Mouse (Mus musculus) G1E (cell line): ENCODE data around the gene Gm20458. TPM values are rescaled to one million over a fixed set of nuclear protein-coding genes. Genes with fewer than 3 reads are reported as not detected.
A peak's percentile ranks its signal among the peaks of the same experiment; 100 is the strongest.

Source experiments
- ATAC-seq: 2 replicates; pipeline ENCODE4 v1.8.0; 2016; ENCODE audit warnings: mild to moderate bottlenecking; ENCODE audit not compliant: insufficient number of reproducible peaks, poor library complexity, low FRiP score, severe bottlenecking; ENCODE audit errors: extremely low read depth
- DNase-seq: peaks from one replicate; pipeline ENCODE4 v3.0.0; 2012; ENCODE audit warnings: low spot score
- H3K27me3 ChIP-seq: 2 replicates; pipeline ENCODE4 v1.6.1; 2012; ENCODE audit warnings: mild to moderate bottlenecking, low read length, inconsistent platforms; ENCODE audit not compliant: insufficient read depth
- H3K36me3 ChIP-seq: replicated peaks from 2 replicates; pipeline ENCODE3; 2012; ENCODE audit warnings: mild to moderate bottlenecking, inconsistent platforms
- H3K4me1 ChIP-seq: 2 replicates; pipeline ENCODE4 v1.6.1; 2012; ENCODE audit warnings: low read depth, low read length, inconsistent platforms, mixed read lengths; ENCODE audit not compliant: insufficient read depth
- H3K4me3 ChIP-seq: 2 replicates; pipeline ENCODE4 v1.5.1; 2012; ENCODE audit warnings: low read depth, mild to moderate bottlenecking, inconsistent platforms, low read length, moderate library complexity, mixed read lengths
- H3K9me3 ChIP-seq: replicated peaks from 2 replicates; pipeline ENCODE4 v1.6.1; 2012; ENCODE audit warnings: inconsistent platforms
- CTCF ChIP-seq: IDR thresholded peaks from 2 replicates; pipeline ENCODE4 v1.5.1; 2012; ENCODE audit warnings: low read depth, low read length, inconsistent platforms, mixed read lengths
- GATA1 ChIP-seq: IDR thresholded peaks from 2 replicates; pipeline ENCODE4 v1.6.1; 2012; ENCODE audit warnings: borderline replicate concordance, low read length, inconsistent platforms, mixed read lengths
- GATA2 ChIP-seq: IDR thresholded peaks from 2 replicates; pipeline ENCODE4 v1.6.1; 2012; ENCODE audit warnings: low read depth, low read length, inconsistent platforms, borderline replicate concordance
- POLR2AphosphoS5 ChIP-seq: IDR thresholded peaks from 2 replicates; pipeline ENCODE4 v1.6.1; 2012; ENCODE audit warnings: low read depth, low read length, inconsistent platforms; ENCODE audit not compliant: insufficient replicate concordance
- TAL1 ChIP-seq: conservative IDR thresholded peaks from 2 replicates; pipeline ENCODE4 v1.6.1; 2012; ENCODE audit warnings: low read depth, low read length, inconsistent platforms, mixed read lengths
- polyA plus RNA-seq: library from polyadenylated mRNA; stranded (reverse); fragments of >175 nt; gene quantifications from 2 replicates; pipeline ENCODE4 v1.2.3, GENCODE M21; 2012
- total RNA-seq, 2 experiments: library from RNA; stranded (forward) in 1 of 2; stranded (reverse) in 1 of 2; fragments of 200-1000 nt in 1 of 2; fragments of >200 nt in 1 of 2; fragmentation: Nextera tagmentation in 1 of 2; gene quantifications; 2 replicates each; pipeline ENCODE4 v1.2.3; 2014 to 2017

Gene Gm20458
- total and polyA plus RNA-seq, 3 experiments = 5.5 to 13.4 TPM; not detected in 1

- peak overlapping the region; percentile 64; the same call in 1 of the 2 replicates for H3K4me3 ChIP-seq
- ATAC-seq = peak; percentile 88
Measured at GRCm38 (mm10) chr2:164466787-164467186, 6.0 kb downstream of the Gm20458 start.

GRCm38 (mm10) chr2:164470254-164470653, 9.5 kb downstream of the Gm20458 start:
- H3K4me3 ChIP-seq = no peak overlapping the region
- TF ChIP-seq CTCF = peak; percentile 42; the same call in 1 of the 2 replicates
- no peak for TF ChIP-seq POLR2AphosphoS5
- TF ChIP-seq GATA2 = no peak
- H3K36me3 ChIP-seq = peaks cover 87% of the 10 kb centered on the region
- no peaks in the 10 kb centered on the region for H3K9me3 ChIP-seq
- no peak for DNase-seq
- no peaks in the 10 kb centered on the region for H3K27me3 ChIP-seq
- H3K4me1 ChIP-seq = peaks cover 55% of the 10 kb centered on the region
- ATAC-seq = no peak

More at GRCm38 (mm10) chr2:164466787-164467186, 6.0 kb downstream of the Gm20458 start:
- H3K27me3 ChIP-seq = no peaks in the 10 kb centered on the region
- TF ChIP-seq POLR2AphosphoS5 (no peak), GATA2 (no peak), CTCF (no peak), TAL1 (0 out of 2 replicates have a peak, but pooled peaks have one; percentile 27)
- DNase-seq = peak; percentile 57
- no peaks in the 10 kb centered on the region for H3K9me3 ChIP-seq
- H3K4me1 ChIP-seq = peaks cover 84% of the 10 kb centered on the region
- H3K36me3 ChIP-seq = peaks cover 88% of the 10 kb centered on the region

DNA sequence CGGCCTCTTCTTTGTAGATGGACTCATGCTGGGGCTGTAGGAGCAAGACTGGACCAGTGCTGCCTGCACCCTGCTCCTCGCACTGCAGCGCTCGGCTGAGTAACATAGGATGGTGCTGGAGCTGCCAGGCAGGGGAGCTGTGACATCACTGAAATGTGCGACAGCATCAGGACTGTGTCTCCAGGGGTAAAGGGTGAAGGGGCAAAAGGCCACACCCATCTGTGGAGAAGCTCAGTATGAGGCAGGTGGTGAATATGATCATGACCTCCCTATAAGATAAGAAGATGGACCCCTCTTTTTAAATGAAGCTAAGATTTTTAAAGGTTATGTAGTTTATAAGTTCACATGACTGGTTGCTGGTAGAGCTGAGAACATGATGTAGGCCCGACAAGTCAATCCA, 12.9 kb downstream of the Gm20458 start, which contains the start of gene Trp53tg5:
Gene Trp53tg5, minus strand, starts transcription at position 101 of the 400 bp plus-strand sequence.
- TF ChIP-seq POLR2AphosphoS5 = no peak
- TF ChIP-seq CTCF = no peak
- TF ChIP-seq GATA1 = no peak
- no peak for TF ChIP-seq GATA2
- TF ChIP-seq TAL1 = no peak
- ATAC-seq = no peak

DNA sequence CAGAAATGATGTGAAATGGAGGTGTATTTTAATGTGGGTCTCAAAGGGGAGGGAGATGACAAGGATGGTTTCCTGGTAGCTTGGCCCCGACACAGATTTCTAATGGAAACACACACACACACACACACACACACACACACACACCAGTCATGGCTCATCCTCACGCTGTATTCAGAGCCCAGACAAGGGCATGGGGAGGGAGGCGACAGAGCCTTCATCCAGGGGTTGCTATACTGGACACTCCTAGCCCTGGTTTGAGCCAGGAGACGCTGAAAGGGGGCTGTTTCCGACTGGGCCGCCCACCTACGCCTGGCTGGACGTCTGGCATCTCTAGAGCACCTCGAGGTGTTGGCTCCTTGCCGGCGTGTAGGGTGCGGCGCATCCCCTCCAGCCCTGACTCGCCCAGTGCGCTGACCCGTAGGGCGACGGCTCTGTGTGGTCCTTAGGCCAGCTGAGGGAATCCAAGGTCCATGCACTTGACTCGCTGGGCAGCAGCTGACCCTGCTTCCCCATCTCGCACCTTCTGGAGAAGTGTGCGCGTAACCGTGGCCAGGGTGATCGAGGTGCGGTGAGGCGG, 25.0 kb downstream of the Gm20458 start, which contains the start of gene Dbndd2:
Gene Dbndd2, plus strand, starts transcription at position 426 of the 577 bp plus-strand sequence.
- Histone ChIP-seq H3K27me3 (peaks cover 13% of the 10 kb centered on the region; the same call in 1 of the 2 replicates), H3K9me3 (no peaks in the 10 kb centered on the region), H3K4me1 (peaks cover 26% of the 10 kb centered on the region), H3K4me3 (peak within 1 kb of the TSS; percentile 78), H3K36me3 (peaks cover 42% of the 10 kb centered on the region)
- DNase-seq = peak; percentile 33
- TF ChIP-seq GATA2 (no peak), POLR2AphosphoS5 (no peak), TAL1 (no peak)
- no peak for ATAC-seq

More for the DNA sequence above, 12.9 kb downstream of the Gm20458 start, which contains the start of gene Trp53tg5:
- Histone ChIP-seq H3K9me3 (no peaks in the 10 kb centered on the region), H3K4me1 (peaks cover 24% of the 10 kb centered on the region), H3K36me3 (peaks cover 82% of the 10 kb centered on the region), H3K4me3 (no peak within 1 kb of the TSS), H3K27me3 (no peaks in the 10 kb centered on the region)
- no peak for DNase-seq

GRCm38 (mm10) chr2:164486258-164487114, 25.7 kb downstream of the Gm20458 start:
- Histone ChIP-seq H3K4me1 (peaks cover 26% of the 10 kb centered on the region), H3K36me3 (peaks cover 47% of the 10 kb centered on the region), H3K27me3 (peaks cover 13% of the 10 kb centered on the region; the same call in 1 of the 2 replicates), H3K9me3 (no peaks in the 10 kb centered on the region), H3K4me3 (peak overlapping the region; percentile 78)
- no peak; the same call in 1 of the 2 replicates for ATAC-seq
- TF ChIP-seq GATA1 (no peak), POLR2AphosphoS5 (no peak), TAL1 (no peak), CTCF (no peak), GATA2 (no peak)
- DNase-seq = peak; percentile 51

DNA sequence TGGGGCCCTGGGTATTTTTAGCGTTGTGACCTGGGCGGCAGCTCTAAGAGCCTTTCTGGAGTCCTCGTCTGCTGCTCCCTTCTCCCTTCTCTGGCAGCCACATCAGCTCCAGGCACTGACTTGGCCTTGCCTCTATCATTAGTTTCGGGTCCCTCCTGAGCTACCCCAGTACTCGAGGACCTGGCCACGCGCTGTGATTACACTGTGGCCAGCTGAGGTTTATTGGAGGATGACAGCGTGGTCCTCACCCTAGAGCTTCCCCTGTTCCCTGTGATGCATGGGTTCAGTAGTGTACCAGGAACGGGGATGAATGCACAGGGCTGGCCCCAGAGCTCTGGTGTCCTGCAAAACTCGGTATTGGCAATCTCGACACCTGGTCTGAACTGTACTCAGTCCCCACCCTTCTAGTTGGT, 26.4 kb downstream of the Gm20458 start:
- ATAC-seq = no peak
- Histone ChIP-seq H3K27me3 (peaks cover 13% of the 10 kb centered on the region; the same call in 1 of the 2 replicates), H3K4me3 (peak overlapping the region; percentile 78; the same call in 1 of the 2 replicates), H3K4me1 (peaks cover 26% of the 10 kb centered on the region), H3K36me3 (peaks cover 48% of the 10 kb centered on the region), H3K9me3 (no peaks in the 10 kb centered on the region)
- DNase-seq = no peak
- TF ChIP-seq GATA1 (no peak), TAL1 (no peak), CTCF (no peak), GATA2 (no peak), POLR2AphosphoS5 (no peak)
